Mouse (Mus musculus) C2C12 (cell line): Measurements from ENCODE around the gene Wdfy1. TPM values are rescaled to one million over a fixed set of nuclear protein-coding genes. Genes with fewer than 3 reads are reported as not detected.

ENCODE experiments used
- H3K27me3 ChIP-seq: one replicate; pipeline ENCODE4 v1.6.1; 2011; ENCODE audit not compliant: control insufficient read depth, insufficient read depth, insufficient read length
- H3K36me3 ChIP-seq: one replicate; pipeline ENCODE4 v1.6.1; 2011; ENCODE audit not compliant: control insufficient read depth, insufficient read depth
- H3K4me3 ChIP-seq: one replicate; pipeline ENCODE4 v1.5.1; 2011; ENCODE audit warnings: mild to moderate bottlenecking, control low read depth; ENCODE audit not compliant: poor library complexity, insufficient read depth, severe bottlenecking
- H3K79me2 ChIP-seq: one replicate; pipeline ENCODE4 v1.6.1; 2011; ENCODE audit not compliant: control insufficient read depth, insufficient read depth
- H3K79me3 ChIP-seq: one replicate; pipeline ENCODE4 v1.6.1; 2011; ENCODE audit warnings: low read depth, control low read depth
- H3ac ChIP-seq: one replicate; pipeline ENCODE3; 2011; ENCODE audit warnings: low read depth; ENCODE audit not compliant: control insufficient read depth, insufficient read length
- CEBPB ChIP-seq: IDR thresholded peaks from one replicate; pipeline ENCODE4 v1.6.1; 2011; ENCODE audit warnings: low read depth, mild to moderate bottlenecking, control low read depth, moderate library complexity
- CTCF ChIP-seq: IDR thresholded peaks from one replicate; pipeline ENCODE4 v1.5.1; 2011; ENCODE audit not compliant: control insufficient read depth, insufficient read depth, insufficient read length
- FOSL1 ChIP-seq: IDR thresholded peaks from one replicate; pipeline ENCODE4 v1.8.0; 2011; ENCODE audit warnings: mild to moderate bottlenecking, low read length; ENCODE audit not compliant: poor library complexity, insufficient read depth, severe bottlenecking
- MAX ChIP-seq: IDR thresholded peaks from one replicate; pipeline ENCODE4 v1.6.1; 2011; ENCODE audit warnings: mild to moderate bottlenecking, control low read depth
- MYOD1 ChIP-seq: IDR thresholded peaks from one replicate; pipeline ENCODE4 v1.6.1; 2011; ENCODE audit warnings: low read depth; ENCODE audit not compliant: control insufficient read depth, insufficient read length
- MYOG ChIP-seq: IDR thresholded peaks from one replicate; pipeline ENCODE4 v1.6.1; 2011; ENCODE audit not compliant: control insufficient read depth, insufficient read length; ENCODE audit errors: extremely low read depth
- USF1 ChIP-seq: IDR thresholded peaks from one replicate; pipeline ENCODE4 v1.6.1; 2011; ENCODE audit warnings: low read depth, mild to moderate bottlenecking, control low read depth, moderate library complexity
- polyA plus RNA-seq: library from polyadenylated mRNA; unstranded; fragments of >200 nt; fragmentation: generic; extraction: Trizol; gene quantifications from one replicate; pipeline ENCODE4 v1.2.1, GENCODE M21; 2012; ENCODE audit warnings: missing spikeins

The Wdfy1 gene
- polyA plus RNA-seq, 1 experiment = 22.7 TPM

DNA sequence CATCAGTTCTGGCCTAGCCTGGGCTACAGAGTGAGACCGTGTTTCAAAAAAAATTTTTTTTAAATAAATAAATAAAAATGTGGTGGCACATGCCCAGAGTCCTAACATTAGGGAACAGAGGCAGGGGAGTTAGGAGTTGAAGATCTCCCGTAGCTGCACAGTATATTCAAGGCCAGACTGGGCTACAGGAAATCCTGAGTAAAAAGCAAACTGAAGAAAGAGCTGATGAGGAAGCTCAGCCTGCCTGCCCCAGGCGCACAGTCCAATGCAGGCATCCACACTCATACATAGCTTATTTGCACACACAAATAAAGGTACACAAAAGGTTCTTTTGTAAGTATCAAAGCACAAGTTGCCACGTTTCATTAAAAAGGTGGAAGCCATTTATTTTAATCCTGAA, 18.3 kb downstream of the Wdfy1 start:
- Histone ChIP-seq H3K36me3 (no peaks in the 10 kb centered on the region), H3K79me2 (peaks cover 58% of the 10 kb centered on the region)

DNA sequence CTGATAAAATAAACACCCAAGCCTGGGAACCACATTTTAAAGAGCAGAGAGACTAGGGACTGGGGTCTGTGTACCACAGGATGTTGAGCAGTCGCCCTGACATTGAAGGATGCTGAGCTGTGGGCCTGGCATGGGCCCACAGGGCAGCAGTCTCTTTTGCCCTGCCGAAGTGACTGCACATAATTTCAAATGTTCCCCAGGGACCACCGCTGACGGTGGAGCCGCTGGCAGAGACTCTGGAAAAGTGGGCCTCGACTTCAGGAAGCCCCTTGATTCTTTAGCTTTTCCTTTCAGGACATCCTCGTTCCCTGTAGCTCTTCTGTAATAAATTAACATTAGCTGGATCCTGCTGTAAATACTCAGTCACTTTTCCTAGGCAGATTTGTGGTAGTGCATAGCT, 18.8 kb downstream of the Wdfy1 start:
- H3K79me2 ChIP-seq = peaks cover 62% of the 10 kb centered on the region
- H3K36me3 ChIP-seq = no peaks in the 10 kb centered on the region
- peaks cover 18% of the 10 kb centered on the region for H3K79me3 ChIP-seq
- no peak overlapping the region for H3K4me3 ChIP-seq
- no peak for TF ChIP-seq MAX
- TF ChIP-seq CEBPB = no peak
- no peak for TF ChIP-seq USF1
- TF ChIP-seq MYOD1 = no peak
- TF ChIP-seq MYOG = no peak
- no peak for TF ChIP-seq FOSL1
- no peak for TF ChIP-seq CTCF
- H3ac ChIP-seq = no peak overlapping the region
- H3K27me3 ChIP-seq = no peaks in the 10 kb centered on the region

More for the DNA sequence above, 18.3 kb downstream of the Wdfy1 start:
- no peaks in the 10 kb centered on the region for H3K27me3 ChIP-seq
- H3ac ChIP-seq = no peak overlapping the region
- peaks cover 18% of the 10 kb centered on the region for H3K79me3 ChIP-seq
- no peak for TF ChIP-seq FOSL1
- TF ChIP-seq MYOG = no peak
- no peak for TF ChIP-seq CEBPB
- TF ChIP-seq MYOD1 = no peak
- no peak for TF ChIP-seq MAX
- TF ChIP-seq USF1 = no peak
- TF ChIP-seq CTCF = no peak
- no peak overlapping the region for H3K4me3 ChIP-seq

DNA sequence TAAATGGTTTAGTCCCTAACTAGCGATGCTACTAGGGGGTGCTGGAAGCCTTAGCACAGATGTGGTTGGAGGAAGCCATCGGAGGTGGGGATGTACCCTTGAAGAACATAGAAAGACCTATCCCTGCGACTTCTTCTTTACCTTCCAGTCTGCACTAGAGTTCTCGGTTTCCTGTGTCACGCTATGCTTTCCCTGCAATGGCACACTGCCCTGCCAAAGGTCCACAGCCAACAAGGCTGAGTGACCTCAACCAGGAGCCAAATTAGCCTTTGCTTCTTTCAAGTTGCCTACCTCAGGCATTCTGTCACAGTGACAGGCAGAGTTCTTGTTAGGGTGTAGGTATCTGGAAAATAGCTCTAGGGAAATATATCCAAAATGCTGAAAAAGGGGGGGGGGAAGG, 19.5 kb downstream of the Wdfy1 start:
- Histone ChIP-seq H3K27me3 (no peaks in the 10 kb centered on the region), H3K79me3 (peaks cover 20% of the 10 kb centered on the region), H3K79me2 (peaks cover 68% of the 10 kb centered on the region), H3K36me3 (no peaks in the 10 kb centered on the region), H3K4me3 (no peak overlapping the region), H3ac (no peak overlapping the region)
- no peak for TF ChIP-seq CEBPB
- no peak for TF ChIP-seq MYOD1
- TF ChIP-seq MAX = no peak
- no peak for TF ChIP-seq USF1
- TF ChIP-seq FOSL1 = no peak
- TF ChIP-seq CTCF = no peak
- TF ChIP-seq MYOG = no peak

DNA sequence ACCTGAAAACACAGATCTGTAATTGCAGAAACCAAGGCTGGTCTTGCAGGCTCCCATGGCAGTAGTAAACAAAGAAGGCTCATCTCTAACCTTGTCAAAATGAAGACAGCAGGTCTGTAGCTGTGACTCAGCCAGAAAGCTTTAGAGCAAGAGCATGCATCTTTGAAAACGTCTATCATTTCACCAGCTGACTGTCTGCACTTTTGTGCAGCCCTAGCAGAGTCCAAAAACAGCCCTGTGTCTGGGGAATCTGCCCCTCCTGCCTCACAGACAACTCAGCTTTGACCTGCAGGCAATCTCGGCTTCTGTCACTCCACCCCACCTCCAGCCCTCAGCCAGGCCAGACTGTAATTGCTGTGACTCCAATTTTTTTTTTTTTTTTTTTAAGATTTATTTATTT, 20.6 kb downstream of the Wdfy1 start:
- Histone ChIP-seq H3K27me3 (no peaks in the 10 kb centered on the region), H3ac (no peak overlapping the region), H3K36me3 (no peaks in the 10 kb centered on the region), H3K4me3 (no peak overlapping the region), H3K79me2 (peaks cover 58% of the 10 kb centered on the region), H3K79me3 (peaks cover 17% of the 10 kb centered on the region)
- no peak for TF ChIP-seq MYOD1
- TF ChIP-seq CTCF = no peak
- no peak for TF ChIP-seq MYOG
- TF ChIP-seq MAX = no peak
- TF ChIP-seq FOSL1 = no peak
- TF ChIP-seq CEBPB = no peak
- no peak for TF ChIP-seq USF1

DNA sequence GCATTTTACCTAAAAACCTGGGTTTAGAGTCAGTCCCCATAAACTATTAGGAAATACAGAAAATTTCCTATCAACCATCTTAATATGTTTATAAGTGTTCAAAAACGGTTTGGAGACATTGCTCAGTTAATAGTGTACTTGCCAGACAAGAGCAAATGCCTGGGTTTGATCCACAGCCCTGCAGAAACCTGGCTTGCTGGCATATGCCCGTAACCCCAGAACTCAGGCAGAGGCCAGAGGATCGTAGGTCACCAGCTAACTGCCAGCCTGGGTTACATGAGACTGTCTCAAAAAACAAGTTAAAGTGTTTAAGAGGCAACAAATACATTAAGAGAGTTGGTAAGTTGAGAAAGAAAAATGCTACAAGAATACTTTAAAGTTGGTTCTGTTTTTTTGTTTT, 21.0 kb downstream of the Wdfy1 start:
- Histone ChIP-seq H3K4me3 (no peak overlapping the region), H3K27me3 (no peaks in the 10 kb centered on the region), H3K79me3 (peaks cover 18% of the 10 kb centered on the region), H3K79me2 (peaks cover 53% of the 10 kb centered on the region), H3ac (no peak overlapping the region), H3K36me3 (no peaks in the 10 kb centered on the region)
- TF ChIP-seq USF1 = no peak
- no peak for TF ChIP-seq MYOD1
- TF ChIP-seq CTCF = no peak
- no peak for TF ChIP-seq FOSL1
- TF ChIP-seq CEBPB = no peak
- TF ChIP-seq MYOG = no peak
- no peak for TF ChIP-seq MAX

DNA sequence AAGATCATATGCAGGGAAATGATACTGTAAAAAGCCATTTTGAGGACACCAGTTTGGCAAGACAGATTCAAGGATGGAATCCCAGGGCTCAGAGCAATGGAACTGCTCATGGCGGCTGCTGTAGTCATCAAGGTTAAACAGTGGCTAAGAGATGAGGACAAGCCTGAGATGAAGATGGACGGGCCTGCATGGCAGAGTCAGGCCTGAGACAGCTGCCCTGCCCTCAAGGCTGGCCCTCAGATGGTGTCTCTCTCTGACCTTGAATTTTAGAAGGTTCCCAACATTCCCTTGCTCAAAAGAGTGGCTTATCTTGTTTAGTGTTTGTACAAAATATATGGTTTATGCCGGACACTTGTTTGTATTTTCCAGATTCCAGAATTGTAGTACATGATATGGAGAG, 22.5 kb downstream of the Wdfy1 start:
- H3K36me3 ChIP-seq = no peaks in the 10 kb centered on the region
- H3ac ChIP-seq = no peak overlapping the region
- H3K79me2 ChIP-seq = peaks cover 52% of the 10 kb centered on the region
- no peaks in the 10 kb centered on the region for H3K27me3 ChIP-seq
- H3K79me3 ChIP-seq = peaks cover 16% of the 10 kb centered on the region
- no peak overlapping the region for H3K4me3 ChIP-seq
- TF ChIP-seq FOSL1 (no peak), USF1 (no peak), MYOG (no peak), MAX (no peak), CEBPB (no peak), CTCF (no peak), MYOD1 (no peak)
